Mouse (Mus musculus) spleen, adult 18-20 months (tissue): ENCODE data around the gene Snx11.
"Not testable (repeated sequence)": the region's sequence is repeated elsewhere in the genome, so short reads cannot be mapped to it uniquely, and the experiment has no call there.

Source experiments
- DNase-seq, 2 experiments: peaks; one replicate each; pipeline ENCODE4 v3.0.0; 2022; ENCODE audit warnings: mixed read lengths in 2 of 2

Snx11 gene

GRCm38 (mm10) chr11:96776968-96777962 is at the start of gene Snx11:
Gene Snx11 (minus strand): TSS chr11:96777559.
- peak; percentile 99 for DNase-seq

GRCm38 (mm10) chr11:96826481-96826880 is 49.1 kb upstream of the Snx11 start:
- DNase-seq, result no peak

GRCm38 (mm10) chr11:96824783-96825495 is 47.6 kb upstream of the Snx11 start:
- peak in 1 of 2 experiments; percentile 40 for DNase-seq

- peak; percentile 77 to 82 for DNase-seq
Measured at GRCm38 (mm10) chr11:96823880-96824782, 46.8 kb upstream of the Snx11 start.

- no peak for DNase-seq
Measured at GRCm38 (mm10) chr11:96823471-96823837, 46.1 kb upstream of the Snx11 start.

- DNase-seq, result peak in 1 of 2 experiments; percentile 23
Measured at GRCm38 (mm10) chr11:96822675-96823470, 45.5 kb upstream of the Snx11 start.

GRCm38 (mm10) chr11:96821956-96822355 is 44.6 kb upstream of the Snx11 start:
- no peak for DNase-seq

- DNase-seq, result no peak
Measured at GRCm38 (mm10) chr11:96818128-96818710, 40.9 kb upstream of the Snx11 start.

- DNase-seq, result no peak
Measured at GRCm38 (mm10) chr11:96816979-96817378, 39.6 kb upstream of the Snx11 start.

GRCm38 (mm10) chr11:96816494-96816893 is 39.1 kb upstream of the Snx11 start:
- no peak for DNase-seq

- no peak for DNase-seq
Measured at GRCm38 (mm10) chr11:96815895-96816294, 38.5 kb upstream of the Snx11 start.

- no peak for DNase-seq
Measured at GRCm38 (mm10) chr11:96814443-96814842, 37.1 kb upstream of the Snx11 start.

- DNase-seq, result no peak
Measured at GRCm38 (mm10) chr11:96813920-96814319, 36.6 kb upstream of the Snx11 start.

GRCm38 (mm10) chr11:96813455-96813854 is 36.1 kb upstream of the Snx11 start:
- no peak for DNase-seq

- DNase-seq, result not testable (repeated sequence)
Measured at GRCm38 (mm10) chr11:96811188-96811587, 33.8 kb upstream of the Snx11 start.

- no peak for DNase-seq
Measured at GRCm38 (mm10) chr11:96809562-96810235, 32.3 kb upstream of the Snx11 start.

GRCm38 (mm10) chr11:96808066-96808465 is 30.7 kb upstream of the Snx11 start:
- no peak for DNase-seq

GRCm38 (mm10) chr11:96805606-96806005 is 28.2 kb upstream of the Snx11 start:
- no peak for DNase-seq

GRCm38 (mm10) chr11:96799511-96799910 is 22.2 kb upstream of the Snx11 start:
- no peak for DNase-seq

- DNase-seq, result no peak
Measured at GRCm38 (mm10) chr11:96796586-96796985, 19.2 kb upstream of the Snx11 start.

- no peak for DNase-seq
Measured at GRCm38 (mm10) chr11:96796081-96796480, 18.7 kb upstream of the Snx11 start.
